Mouse (Mus musculus) layer of hippocampus, postnatal 36 days (tissue): ENCODE results near the gene Cdyl. TPM values are rescaled to one million over a fixed set of nuclear protein-coding genes. Genes with fewer than 3 reads are reported as not detected.

Source experiments
- DNase-seq, 2 experiments: peaks; one replicate each; pipeline ENCODE4 v3.0.0; 2022
- total RNA-seq, 2 experiments: library from RNA; stranded (reverse); gene quantifications; 2 replicates each; pipeline ENCODE4 v1.2.3; 2021

The Cdyl gene
- total RNA-seq, 2 experiments from 2014 or later: 24.6 to 27.8 TPM

DNA sequence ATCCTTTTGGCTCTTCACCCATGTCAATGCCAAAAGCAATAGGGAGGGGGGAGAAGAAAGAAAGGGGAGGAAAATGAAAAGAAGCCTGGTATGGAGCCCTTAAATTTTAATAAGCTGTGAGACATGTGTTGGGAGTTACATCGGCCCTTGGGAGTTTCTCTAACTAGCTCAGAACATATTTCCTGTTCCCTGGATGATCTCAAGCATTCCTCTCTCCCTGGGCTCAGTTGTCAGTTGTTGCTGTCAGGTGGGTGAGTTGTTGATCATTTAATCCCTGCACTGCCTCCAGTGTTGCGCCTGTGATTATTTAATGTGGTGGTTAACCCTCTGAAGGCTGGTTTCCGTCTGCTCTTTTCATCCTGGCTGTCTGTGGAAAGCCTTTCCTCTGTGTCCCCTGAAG, 185.7 kb downstream of the Cdyl start:
- no peak for DNase-seq

DNA sequence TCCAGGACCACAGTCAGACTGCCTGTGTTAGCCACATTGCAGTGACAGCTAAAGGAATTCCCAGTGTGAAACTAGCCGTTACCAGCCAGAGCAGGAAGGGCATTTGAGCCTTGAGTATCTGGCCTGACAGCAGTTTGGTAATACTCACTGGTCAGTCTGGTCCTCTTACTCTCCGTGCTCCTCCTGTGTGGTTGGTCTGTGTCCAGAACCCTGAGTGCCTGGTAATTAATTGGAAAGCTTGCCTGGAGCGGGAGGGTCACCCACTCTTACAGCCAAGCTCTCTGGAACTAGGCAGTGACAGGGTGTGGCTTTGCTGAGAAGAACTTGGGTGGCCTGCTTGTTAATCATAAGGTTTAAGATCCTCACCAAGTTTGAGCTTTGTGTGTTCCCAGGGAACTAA, 189.1 kb downstream of the Cdyl start:
- DNase-seq: no peak

- DNase-seq: no peak
Observed at GRCm38 (mm10) chr13:35851581-35851980, 191.9 kb downstream of the Cdyl start.

DNA sequence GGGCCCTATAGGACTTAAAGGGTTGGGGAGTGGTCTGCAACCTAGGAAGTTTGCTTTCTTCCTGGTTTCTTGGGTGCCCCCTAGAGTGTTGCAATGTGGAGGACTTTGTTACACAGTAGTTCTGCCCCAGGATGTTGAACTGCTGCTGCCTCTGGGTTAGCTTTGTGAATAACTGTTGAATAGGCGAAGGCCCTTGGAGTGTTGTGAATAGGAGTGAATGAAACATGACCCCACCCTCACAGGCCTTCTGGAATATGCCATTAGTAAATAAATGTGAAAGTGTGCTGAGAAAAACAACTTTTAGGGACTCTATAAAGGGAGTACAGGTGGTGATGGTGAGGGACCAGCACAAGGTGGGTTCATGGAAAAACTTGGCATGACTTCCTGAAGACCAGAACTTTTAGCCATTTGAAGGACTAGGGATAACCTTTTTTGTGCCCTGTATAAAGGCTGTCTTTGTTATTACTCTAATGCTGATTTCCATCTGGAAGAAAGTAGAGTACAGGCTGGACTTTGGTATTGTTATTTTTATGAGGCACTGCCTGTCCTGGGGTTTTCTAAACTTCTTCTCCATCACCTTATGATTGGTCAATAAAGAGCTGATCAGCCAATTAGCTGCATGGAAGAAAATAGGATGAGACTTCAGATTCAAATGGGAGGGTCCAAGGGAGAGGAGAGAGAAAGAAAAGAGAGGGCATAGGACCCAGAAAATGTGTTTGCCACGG, 193.4 kb downstream of the Cdyl start:
- no peak for DNase-seq

- no peak for DNase-seq
Observed at GRCm38 (mm10) chr13:35857486-35857885, 197.9 kb downstream of the Cdyl start.

GRCm38 (mm10) chr13:35860916-35861315, 201.3 kb downstream of the Cdyl start:
- DNase-seq: no peak

DNA sequence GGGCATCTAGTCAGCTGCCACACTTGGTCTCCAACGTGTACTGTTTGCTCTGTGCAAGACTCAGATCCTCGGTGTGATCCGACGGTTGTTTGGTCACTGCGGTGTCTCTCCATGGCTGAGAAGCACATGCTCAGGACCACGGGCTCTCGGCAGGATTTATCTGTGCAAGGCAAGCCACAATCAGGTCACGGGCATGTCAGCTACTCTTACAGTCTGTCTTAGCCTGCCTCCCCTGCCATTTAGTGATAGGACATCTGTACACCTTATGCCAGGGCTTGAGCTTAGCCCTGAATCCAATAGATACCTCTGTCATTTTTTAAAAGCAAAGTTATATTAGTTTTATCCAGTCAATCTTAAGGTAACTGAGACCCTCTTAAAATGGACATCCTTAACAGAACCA, 211.0 kb downstream of the Cdyl start:
- DNase-seq: no peak

DNA sequence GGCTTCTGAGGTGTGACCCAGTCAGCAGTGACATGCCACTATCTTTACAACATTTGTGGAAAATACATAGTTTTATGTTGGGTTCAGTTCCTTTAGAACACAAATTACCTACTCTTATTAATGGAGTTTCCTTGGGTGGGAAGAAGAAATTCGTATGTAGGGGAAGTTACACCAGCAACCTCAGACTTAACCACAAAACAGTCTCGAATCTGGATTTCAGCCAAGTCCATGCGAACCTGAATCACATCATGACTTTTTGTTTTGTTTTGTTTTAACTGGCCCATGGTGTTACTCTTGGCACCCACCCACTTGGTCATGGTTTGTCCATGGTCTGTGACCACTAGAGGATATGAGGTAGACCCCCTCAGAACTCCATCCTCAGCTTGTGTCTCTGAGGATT, 211.5 kb downstream of the Cdyl start:
- no peak for DNase-seq

DNA sequence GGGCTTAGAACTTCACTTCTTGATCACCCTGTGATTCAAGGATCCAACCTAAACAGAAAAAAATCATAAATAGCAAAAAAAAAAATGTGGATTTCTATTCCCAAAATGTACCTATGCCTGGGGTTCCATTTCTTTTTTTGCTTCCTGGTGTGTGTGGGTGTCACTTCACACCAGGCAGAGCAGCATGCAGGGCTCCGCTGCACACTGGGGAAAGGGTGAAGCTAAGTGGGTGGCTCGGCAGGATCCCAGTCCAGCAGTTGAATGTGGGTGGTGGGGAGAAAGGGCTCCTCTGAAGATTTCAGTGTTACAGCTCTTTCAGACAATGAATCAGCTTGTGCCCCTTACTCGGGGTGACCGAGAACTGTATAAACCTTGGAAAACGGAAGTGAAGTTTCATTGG, 215.8 kb downstream of the Cdyl start:
- DNase-seq: no peak

GRCm38 (mm10) chr13:35878282-35878681, 218.6 kb downstream of the Cdyl start:
- DNase-seq: no peak

DNA sequence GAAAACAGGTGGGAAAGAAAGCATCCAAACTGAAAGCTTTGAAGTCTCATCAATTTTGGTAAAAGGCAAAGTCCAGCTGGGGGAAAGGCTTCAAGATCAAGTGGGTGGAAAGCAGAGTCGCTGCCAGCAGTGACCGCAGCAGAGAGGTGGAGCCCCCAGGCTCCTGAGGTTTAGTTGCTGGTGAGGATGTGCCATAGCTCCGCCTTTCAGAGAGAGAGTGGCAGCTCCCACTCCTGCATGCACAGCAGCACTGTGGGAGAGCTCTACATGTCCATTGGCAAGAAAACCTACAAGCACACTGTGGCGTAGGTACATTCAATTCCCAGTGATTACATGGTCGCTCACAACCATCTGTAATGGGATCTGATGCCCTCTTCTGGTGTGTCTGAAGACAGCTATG, 219.4 kb downstream of the Cdyl start:
- no peak for DNase-seq

DNA sequence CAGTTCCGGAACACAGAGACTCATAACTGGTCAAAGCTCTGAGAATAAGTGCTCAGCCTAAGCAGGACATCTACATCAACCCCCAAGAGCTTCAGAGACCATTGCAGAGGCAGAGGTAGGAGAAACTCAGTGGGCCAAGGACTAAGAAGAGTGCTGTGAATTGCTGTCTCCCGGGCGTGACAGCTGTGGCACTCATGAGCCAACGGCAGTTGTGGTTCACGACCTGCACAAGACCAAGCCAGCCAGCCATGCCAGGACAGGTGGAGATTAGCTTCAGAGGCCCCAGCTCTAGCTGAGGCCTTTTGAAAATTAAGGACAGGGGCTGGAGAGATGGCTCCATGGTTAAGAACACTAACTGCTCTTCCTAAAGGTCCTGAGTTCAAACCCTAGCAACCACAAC, 219.9 kb downstream of the Cdyl start:
- DNase-seq: no peak

- peak; percentile 8 to 24 for DNase-seq
Observed at GRCm38 (mm10) chr13:35880555-35881046, 221.0 kb downstream of the Cdyl start.

- DNase-seq: peak in 1 of 2 experiments; percentile 15
Observed at GRCm38 (mm10) chr13:35886121-35886725, 226.6 kb downstream of the Cdyl start.

DNA sequence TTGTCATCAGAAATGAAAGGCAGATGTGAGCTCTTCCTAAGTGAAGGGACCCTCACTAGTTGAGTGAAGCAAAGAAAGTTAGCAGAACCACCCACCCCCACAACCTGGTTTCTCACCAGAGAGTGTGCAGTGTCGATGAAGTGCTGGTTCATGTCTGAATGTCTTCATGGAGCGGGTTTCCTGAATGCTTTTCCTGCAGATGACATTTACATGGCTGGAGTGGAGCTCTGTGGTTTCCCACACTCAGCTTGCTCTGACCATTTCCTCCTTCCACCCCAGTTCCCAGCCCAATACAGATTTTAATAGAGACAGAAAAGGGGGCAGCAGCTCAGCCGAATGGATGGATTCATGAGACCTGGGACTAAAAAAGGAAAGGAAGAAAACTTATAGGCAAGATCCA, 233.2 kb downstream of the Cdyl start:
- no peak for DNase-seq

DNA sequence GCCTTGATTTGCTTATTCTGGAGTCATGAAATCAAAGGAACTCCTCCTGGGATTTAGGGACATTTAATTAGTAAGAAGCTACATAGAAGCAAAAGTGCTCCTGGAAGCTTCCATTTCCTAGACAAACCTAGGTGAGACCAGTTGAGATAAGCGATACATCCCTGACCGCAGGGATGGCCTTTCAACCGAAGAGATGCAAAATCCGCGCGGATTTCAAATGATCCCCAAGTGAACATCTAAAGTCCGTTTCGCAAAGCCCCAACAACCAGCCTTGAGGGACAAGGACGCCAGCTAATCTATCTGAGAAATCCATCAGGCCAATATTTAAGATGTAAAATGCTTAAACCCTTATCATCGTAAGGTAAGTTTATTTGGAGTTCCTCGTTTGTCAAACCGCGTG, 245.7 kb downstream of the Cdyl start:
- no peak for DNase-seq

GRCm38 (mm10) chr13:35905879-35906481, 246.3 kb downstream of the Cdyl start, which contains the start of gene Rpp40:
TSS of gene Rpp40 (minus strand) at chr13:35906359.
- DNase-seq: peak; percentile 92 to 93

DNA sequence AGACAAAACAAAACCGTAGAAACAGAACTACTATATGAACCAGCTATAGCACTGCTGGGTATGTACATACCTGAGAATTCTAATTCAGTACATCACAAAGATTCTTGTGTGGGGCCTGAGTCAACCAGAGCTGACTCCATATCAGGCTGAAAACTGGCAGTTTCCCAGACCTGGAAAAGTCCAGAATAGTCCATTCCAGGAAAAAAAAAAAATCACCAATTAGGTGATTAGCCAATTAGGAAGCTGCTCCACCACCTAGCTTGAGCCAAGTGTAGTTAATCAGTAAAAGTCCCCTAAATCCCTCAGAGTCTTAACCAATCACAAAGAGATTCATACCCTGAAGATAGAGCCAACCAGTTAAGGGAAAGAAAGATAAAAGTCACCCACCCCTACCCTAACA, 251.8 kb downstream of the Cdyl start:
- DNase-seq: no peak

Other genes with a start within 250 kb of the Cdyl start
- 1 to 10 TPM; 6.2 to 9.1 TPM for gene Rpp40, start 246.5 kb downstream of the Cdyl start, total RNA-seq